ENCODE assay signal across 8 mouse cellular contexts in genomic region chr15:59954345-59954744, GRCm38 (mm10).
DNase-seq lines count a peak whose midpoint lies in the region; TF ChIP-seq lines count a peak whose summit lies in the region.

No protein-coding gene starts in this region.

- intact Hi-C loops in heart, postnatal 25 days (cut with DNase I): no loop called here
- intact Hi-C loops in left cerebral cortex, postnatal 36 days (cut with DNase I): no loop called here

- no peak overlapping the region for H3K4me3 ChIP-seq in lung, adult 2 months (replicated peaks; ENCODE audit: extremely low read depth, low read depth, low read length)

- no peak for TF ChIP-seq POLR2A in lung, adult 2 months (IDR thresholded peaks at IDR 0.05; ENCODE audit: borderline replicate concordance, extremely low read depth, low read depth, low read length)

- 72% methylated on average over 3 of the region's 3 CpGs for WGBS in lung, adult 2 months

- peak; percentile 11 for DNase-seq in lung, adult 18-20 months
- no peak for DNase-seq in lung, adult 2 months
- peak; percentile 10 to 19 for DNase-seq in cerebellum, postnatal 36 days
- peak; percentile 13 for DNase-seq in heart, postnatal 25 days (ENCODE audit: low spot score)
- peak; percentile 62 for DNase-seq in left cerebral cortex, postnatal 36 days (ENCODE audit: low spot score in 2 of 2)
- no peak for DNase-seq in thymus, adult 18-20 months
- DNase-seq in adrenal gland, adult (ENCODE audit: inconsistent age in 2 of 2, low spot score in 1 of 2): no peak
- no peak for DNase-seq in urinary bladder, postnatal 25 days (ENCODE audit: low spot score)

- peaks cover 5% of the 10 kb centered on the region; the same call in 1 of the 2 replicates for H3K4me1 ChIP-seq in lung, adult 2 months (ENCODE audit: control insufficient read depth, insufficient read depth, low read length)

- TF ChIP-seq CTCF in lung, adult 2 months (IDR thresholded peaks at IDR 0.05; ENCODE audit: insufficient read depth, low read length): no peak

Comparison
In these comparisons a context has a peak if more than half of its experiments do, and no peak if none do; other contexts are left out.
1. DNase-seq: peak in lung, adult 18-20 months (2 of 2), cerebellum, postnatal 36 days (2 of 2), heart, postnatal 25 days (single experiment) and left cerebral cortex, postnatal 36 days (2 of 2); none in lung, adult 2 months (single experiment), thymus, adult 18-20 months (0 of 2), adrenal gland, adult (0 of 2) and urinary bladder, postnatal 25 days (single experiment).